8 mouse cellular contexts compared by ENCODE assay signal in genomic region chr5:43355832-43356231, GRCm38 (mm10).
DNase-seq lines count a peak whose midpoint lies in the region; ATAC-seq and TF ChIP-seq lines count a peak whose summit lies in the region.

No protein-coding gene starts in this region.

- no peaks in the 10 kb centered on the region for H3K9me3 ChIP-seq in kidney, postnatal 0 days (replicated peaks; ENCODE audit: low read length)
- no peaks in the 10 kb centered on the region for H3K9me3 ChIP-seq in embryonic facial prominence, embryonic 10.5 days
- no peaks in the 10 kb centered on the region for H3K9me3 ChIP-seq in intestine, embryonic 16.5 days (ENCODE audit: control insufficient read depth, low read length)
- H3K9me3 ChIP-seq in neural tube, embryonic 12.5 days, result no peaks in the 10 kb centered on the region

- TF ChIP-seq CTCF in kidney, postnatal 0 days (IDR thresholded peaks at IDR 0.05; ENCODE audit: low read depth), result peak; percentile 20; the same call in 1 of the 2 replicates

- no peaks in the 10 kb centered on the region for H3K27me3 ChIP-seq in kidney, postnatal 0 days (ENCODE audit: insufficient read depth, low read length)
- H3K27me3 ChIP-seq in embryonic facial prominence, embryonic 10.5 days (replicated peaks; ENCODE audit: low read depth, poor library complexity, severe bottlenecking), result no peaks in the 10 kb centered on the region
- no peaks in the 10 kb centered on the region for H3K27me3 ChIP-seq in intestine, embryonic 16.5 days (replicated peaks; ENCODE audit: control insufficient read depth, insufficient read depth, low read length)
- H3K27me3 ChIP-seq in neural tube, embryonic 12.5 days (replicated peaks), result no peaks in the 10 kb centered on the region

- ATAC-seq in kidney, postnatal 0 days (replicated peaks; ENCODE audit: low FRiP score, low read depth), result no peak
- no peak for ATAC-seq in intestine, embryonic 16.5 days
- ATAC-seq in neural tube, embryonic 12.5 days (ENCODE audit: low FRiP score, low read depth), result peak; percentile 11; the same call in 1 of the 2 replicates
- ATAC-seq in megakaryocyte-erythroid progenitor cell, adult 5-6 weeks (replicated peaks; ENCODE audit: low FRiP score, low TSS enrichment, poor library complexity, severe bottlenecking), result no peak

- H3K36me3 ChIP-seq in kidney, postnatal 0 days (ENCODE audit: insufficient read depth, low read length), result no peaks in the 10 kb centered on the region
- H3K36me3 ChIP-seq in embryonic facial prominence, embryonic 10.5 days (replicated peaks), result no peaks in the 10 kb centered on the region
- H3K36me3 ChIP-seq in intestine, embryonic 16.5 days (ENCODE audit: control insufficient read depth, insufficient read depth, low read length), result no peaks in the 10 kb centered on the region
- no peaks in the 10 kb centered on the region for H3K36me3 ChIP-seq in neural tube, embryonic 12.5 days

- no peak for DNase-seq in kidney, postnatal 0 days (ENCODE audit: low spot score)
- DNase-seq in kidney, postnatal 25 days, result no peak
- peak; percentile 56 for DNase-seq in embryonic facial prominence, embryonic 10.5 days (ENCODE audit: low spot score)
- DNase-seq in right cerebral cortex, adult 18-20 months, result no peak
- DNase-seq in ovary, postnatal 36 days (ENCODE audit: low spot score), result no peak

- 84% methylated on average over 16 of the region's 16 CpGs for WGBS in kidney, postnatal 0 days
- WGBS in embryonic facial prominence, embryonic 10.5 days, result 87% methylated on average over 16 of the region's 16 CpGs
- 86% methylated on average over 16 of the region's 16 CpGs for WGBS in intestine, embryonic 16.5 days
- 85% methylated on average over 16 of the region's 16 CpGs for WGBS in neural tube, embryonic 12.5 days

- H3K9ac ChIP-seq in kidney, postnatal 0 days (ENCODE audit: low read depth, low read length), result no peak overlapping the region
- peak overlapping the region; percentile 58; the same call in 1 of the 2 replicates for H3K9ac ChIP-seq in intestine, embryonic 16.5 days (ENCODE audit: low read depth, low read length)
- no peak overlapping the region for H3K9ac ChIP-seq in neural tube, embryonic 12.5 days

- H3K4me1 ChIP-seq in kidney, postnatal 0 days (replicated peaks; ENCODE audit: insufficient read depth, low read length), result no peaks in the 10 kb centered on the region; the same call in 1 of the 2 replicates
- peaks cover 15% of the 10 kb centered on the region for H3K4me1 ChIP-seq in embryonic facial prominence, embryonic 10.5 days
- H3K4me1 ChIP-seq in intestine, embryonic 16.5 days (ENCODE audit: control insufficient read depth, insufficient read depth, low read length), result peaks cover 11% of the 10 kb centered on the region; the same call in 1 of the 2 replicates
- peaks cover 22% of the 10 kb centered on the region for H3K4me1 ChIP-seq in neural tube, embryonic 12.5 days

- H3K4me3 ChIP-seq in kidney, postnatal 0 days (replicated peaks; ENCODE audit: low read depth, low read length), result no peak overlapping the region
- no peak overlapping the region for H3K4me3 ChIP-seq in embryonic facial prominence, embryonic 10.5 days
- H3K4me3 ChIP-seq in intestine, embryonic 16.5 days (ENCODE audit: low read length), result no peak overlapping the region
- no peak overlapping the region for H3K4me3 ChIP-seq in neural tube, embryonic 12.5 days

- no peak overlapping the region for H3K4me2 ChIP-seq in kidney, postnatal 0 days (ENCODE audit: low read length)
- H3K4me2 ChIP-seq in intestine, embryonic 16.5 days (ENCODE audit: low read depth, low read length), result peak overlapping the region; percentile 77
- H3K4me2 ChIP-seq in neural tube, embryonic 12.5 days (replicated peaks), result peak overlapping the region; percentile 59; the same call in 1 of the 2 replicates

- no peak overlapping the region for H3K27ac ChIP-seq in kidney, postnatal 0 days
- peak overlapping the region; percentile 86; the same call in 1 of the 2 replicates for H3K27ac ChIP-seq in embryonic facial prominence, embryonic 10.5 days (replicated peaks)
- no peak overlapping the region for H3K27ac ChIP-seq in intestine, embryonic 16.5 days (ENCODE audit: low read length)
- H3K27ac ChIP-seq in neural tube, embryonic 12.5 days, result no peak overlapping the region
